Mouse (Mus musculus): Measurements from ENCODE around the gene Foxn2.

- TF ChIP-seq CTCF (IDR thresholded peaks at IDR 0.05; ENCODE audit: borderline replicate concordance, extremely low read depth, insufficient read depth, insufficient read length) (no peak), POLR2A (IDR thresholded peaks at IDR 0.05; ENCODE audit: borderline replicate concordance, extremely low read depth, insufficient read depth, insufficient read length, poor library complexity, severe bottlenecking) (no peak)
Measured at GRCm38 (mm10) chr17:88498090-88498682, 57.7 kb downstream of the Foxn2 start.

Measured in brain, embryonic 14.5 days (tissue).